Mouse (Mus musculus): ENCODE results near the gene Rgl2.

DNA sequence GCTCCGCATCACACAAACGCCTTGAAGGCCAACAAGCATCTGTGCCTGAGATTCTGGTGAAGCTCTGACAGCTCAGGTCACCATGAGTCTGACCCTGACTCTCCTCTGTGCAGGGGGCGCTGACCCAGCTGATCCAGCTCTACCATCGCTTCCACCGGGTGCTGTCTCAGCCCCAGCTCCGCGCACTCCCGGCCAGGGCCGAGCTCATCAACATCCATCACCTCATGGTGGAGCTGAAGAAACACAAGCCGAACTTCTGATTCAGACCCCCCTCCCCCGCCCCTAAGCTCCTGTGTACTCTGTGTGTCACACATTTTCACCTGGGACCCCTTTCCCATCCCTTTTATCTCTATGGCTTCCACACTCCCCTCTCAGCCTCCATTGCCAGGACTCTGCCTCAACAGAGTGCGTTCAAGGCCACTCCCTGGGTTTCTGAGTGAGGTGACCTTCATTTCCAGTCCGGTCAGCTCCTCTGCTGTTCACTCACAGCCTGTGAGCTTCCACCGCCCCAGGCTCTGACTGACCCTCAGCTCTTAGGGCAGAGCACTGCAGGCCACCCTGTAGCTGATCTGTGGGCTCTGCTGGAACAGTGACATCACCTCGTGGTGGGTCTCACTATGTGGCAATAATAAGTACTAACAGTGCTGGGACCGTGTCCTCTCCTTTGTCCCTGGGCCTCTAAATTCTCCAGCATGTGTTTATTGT lies 36.7 kb downstream of the Rgl2 start:
- TF ChIP-seq CTCF (IDR thresholded peaks at IDR 0.05 in 2 of 3, conservative IDR thresholded peaks at IDR 0.05 in 1 of 3; ENCODE audit: control insufficient read depth in 1 of 3, insufficient read depth in 1 of 3, low read depth in 2 of 3, low read length in 3 of 3, poor library complexity in 1 of 3, severe bottlenecking in 1 of 3) (no peak), RAD21 (IDR thresholded peaks at IDR 0.05; ENCODE audit: low read depth, low read length) (no peak), POLR2A (IDR thresholded peaks at IDR 0.05; ENCODE audit: control insufficient read depth in 1 of 2, insufficient read depth in 1 of 2, low read depth in 1 of 2, low read length in 2 of 2, poor library complexity in 1 of 2) (no peak), POLR2AphosphoS2 (IDR thresholded peaks at IDR 0.05; ENCODE audit: low read length) (no peak), ZNF384 (IDR thresholded peaks at IDR 0.05; ENCODE audit: low read depth, low read length) (no peak), EP300 (IDR thresholded peaks at IDR 0.05; ENCODE audit: low read depth in 1 of 2, low read length in 2 of 2) (no peak), POLR2AphosphoS5 (IDR thresholded peaks at IDR 0.05; ENCODE audit: borderline replicate concordance, low read depth, low read length) (no peak), CHD2 (IDR thresholded peaks at IDR 0.05; ENCODE audit: low read length) (no peak), MXI1 (IDR thresholded peaks at IDR 0.05; ENCODE audit: low read depth, low read length) (no peak), MYC (IDR thresholded peaks at IDR 0.05; ENCODE audit: low read depth, low read length) (no peak), NELFE (IDR thresholded peaks at IDR 0.05; ENCODE audit: low read depth, low read length) (no peak)
